Mouse (Mus musculus) CH12F3 (cell line): ENCODE measurements around the gene Olfr250.
"Not testable (repeated sequence)": the region's sequence is repeated elsewhere in the genome, so short reads cannot be mapped to it uniquely, and the experiment has no call there.

Experiments
- in situ Hi-C: fragments of 300-500 bp; cut with MboI; formaldehyde crosslinking; loops from 2 replicates; pipeline ENCODE4 v1.14.3; 2020; ENCODE audit warnings: low sequenced_read_pairs

Gene Olfr250

GRCm38 (mm10) chr9:38366596-38366995 is at the start of gene Olfr250:
Gene Olfr250 (plus strand): TSS chr9:38366896.
- in situ Hi-C loops = no loop called here

- in situ Hi-C loops = no loop called here
These were observed 37.9 kb upstream of the Olfr250 start, which contains the start of gene Olfr25 for GRCm38 (mm10) chr9:38328760-38329159. Gene Olfr25 (plus strand): TSS chr9:38329060.

DNA sequence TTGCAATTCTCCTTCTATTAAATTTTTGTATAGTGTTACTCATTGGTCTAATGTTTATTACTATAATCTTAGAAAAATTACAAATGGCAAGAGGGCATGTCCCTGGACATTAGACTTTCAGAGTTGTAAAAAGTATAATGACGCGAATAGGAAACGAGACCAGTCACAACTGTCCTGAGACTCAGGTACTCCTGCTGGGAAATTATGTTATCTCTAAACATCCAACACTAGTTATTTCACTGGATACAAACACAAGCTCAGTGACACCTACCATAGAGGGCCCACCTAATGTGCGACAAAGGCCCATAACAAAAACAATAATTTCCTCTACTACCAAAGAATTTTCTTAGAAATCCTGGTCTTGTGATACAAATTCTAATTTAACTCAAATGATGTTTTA is 18.6 kb upstream of the Olfr250 start, which contains the start of gene Olfr898:
Gene Olfr898 (plus strand): TSS at position 301 of the 400 bp plus-strand sequence.
- in situ Hi-C loops = no loop called here

GRCm38 (mm10) chr9:38376786-38377185 is 10.1 kb downstream of the Olfr250 start, which contains the start of gene Olfr251:
Gene Olfr251 (plus strand): TSS chr9:38377086.
- in situ Hi-C loops = no loop called here

DNA sequence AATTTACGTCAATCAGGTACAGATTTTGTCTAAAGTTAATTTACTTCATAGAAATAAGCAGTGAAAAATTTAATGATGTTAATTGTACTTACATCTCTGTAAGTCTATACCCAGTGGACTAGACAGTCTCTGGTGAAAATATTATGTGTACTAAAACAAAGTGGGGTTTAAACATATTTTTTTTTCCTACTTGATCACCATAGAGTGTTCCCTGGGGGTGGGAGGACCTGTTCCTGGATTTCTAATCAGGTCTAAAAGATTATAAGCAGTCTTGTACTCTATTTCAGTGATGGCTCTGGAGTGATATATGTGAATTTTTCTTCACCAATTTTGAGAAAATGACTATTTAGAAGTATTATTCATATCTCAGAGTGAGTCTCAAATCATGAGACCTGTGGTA is 34.7 kb downstream of the Olfr250 start, which contains the start of gene Olfr147:
Gene Olfr147 (plus strand): TSS at position 301 of the 400 bp plus-strand sequence.
- in situ Hi-C loops = no loop called here

GRCm38 (mm10) chr9:38407502-38407901 is 40.8 kb downstream of the Olfr250 start:
- in situ Hi-C loops = not testable (repeated sequence)

GRCm38 (mm10) chr9:38413502-38413901 is 46.8 kb downstream of the Olfr250 start:
- in situ Hi-C loops = not testable (repeated sequence)
